Mouse (Mus musculus): Measurements from ENCODE around the gene Csnk1g1. TPM values are rescaled to one million over a fixed set of nuclear protein-coding genes. Genes with fewer than 3 reads are reported as not detected.

Csnk1g1 gene
- total RNA-seq, 1 experiment from 2014 or later, result 18.8 TPM

DNA sequence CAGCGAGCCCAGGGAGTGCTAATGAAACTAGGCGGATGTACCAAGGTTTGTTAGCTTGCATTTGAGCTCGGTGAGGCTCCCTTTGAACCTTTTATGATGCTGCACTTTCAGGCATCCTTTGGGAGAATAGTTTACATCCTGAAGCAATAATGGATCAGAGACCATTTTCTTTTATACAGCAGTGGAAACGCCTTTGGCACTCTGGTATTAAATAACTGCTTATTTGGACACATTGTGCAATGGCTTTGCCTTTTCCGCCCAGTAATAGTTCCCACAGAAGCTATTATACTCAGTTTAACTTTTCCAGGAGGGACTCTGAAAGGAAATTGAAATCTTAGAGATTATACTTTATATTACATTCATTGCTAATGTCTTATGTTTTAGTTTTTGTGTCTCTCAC lies 90.2 kb downstream of the Csnk1g1 start:
- no peak for DNase-seq

DNA sequence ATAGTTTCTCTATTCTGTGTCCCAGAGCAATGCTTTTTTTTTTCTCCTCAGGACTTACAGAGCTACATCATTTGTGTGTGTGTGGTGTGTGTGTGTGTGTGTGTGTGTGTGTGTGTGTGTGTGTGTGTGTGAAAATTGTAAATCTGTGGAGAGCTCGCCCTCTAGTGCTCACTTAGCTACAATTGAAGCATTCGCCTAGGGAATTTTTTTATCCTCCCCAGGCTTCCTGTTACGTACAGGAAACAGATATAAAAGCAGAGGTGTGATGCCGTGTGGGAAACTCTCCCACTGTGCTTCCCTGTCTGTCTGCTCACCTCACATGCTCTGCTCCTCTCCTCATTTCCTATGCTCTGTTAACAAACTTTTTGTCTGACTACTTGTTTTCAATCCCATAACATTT lies 95.7 kb downstream of the Csnk1g1 start:
- DNase-seq, result peak; percentile 53

DNA sequence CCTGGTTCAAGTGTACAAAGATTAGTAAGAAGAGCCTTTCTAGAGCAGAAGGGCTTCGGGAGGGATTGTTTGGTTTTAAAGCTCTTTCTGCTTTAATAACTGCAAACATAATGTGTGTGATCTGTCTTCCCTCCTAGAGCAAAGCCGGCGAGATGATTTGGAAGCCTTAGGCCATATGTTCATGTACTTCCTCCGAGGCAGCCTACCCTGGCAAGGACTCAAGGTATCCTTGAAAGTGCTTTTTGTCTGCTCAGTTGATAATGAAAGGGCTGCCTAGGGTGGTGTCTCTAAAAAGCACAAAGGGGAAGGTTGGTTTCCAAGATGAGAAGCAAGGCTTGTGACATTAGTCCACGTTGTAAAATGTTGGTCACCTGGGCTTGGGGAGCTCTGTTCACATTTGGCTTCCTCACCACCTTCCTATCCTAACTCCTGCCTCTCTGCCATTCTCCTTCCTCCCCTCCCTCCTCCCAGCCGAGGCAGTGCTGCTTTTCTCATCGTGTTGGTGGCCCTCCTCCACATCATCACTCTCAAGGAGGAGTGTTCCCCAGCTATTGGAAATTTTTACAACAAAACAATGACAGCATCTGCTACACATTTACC lies 99.0 kb downstream of the Csnk1g1 start:
- DNase-seq, result no peak

DNA sequence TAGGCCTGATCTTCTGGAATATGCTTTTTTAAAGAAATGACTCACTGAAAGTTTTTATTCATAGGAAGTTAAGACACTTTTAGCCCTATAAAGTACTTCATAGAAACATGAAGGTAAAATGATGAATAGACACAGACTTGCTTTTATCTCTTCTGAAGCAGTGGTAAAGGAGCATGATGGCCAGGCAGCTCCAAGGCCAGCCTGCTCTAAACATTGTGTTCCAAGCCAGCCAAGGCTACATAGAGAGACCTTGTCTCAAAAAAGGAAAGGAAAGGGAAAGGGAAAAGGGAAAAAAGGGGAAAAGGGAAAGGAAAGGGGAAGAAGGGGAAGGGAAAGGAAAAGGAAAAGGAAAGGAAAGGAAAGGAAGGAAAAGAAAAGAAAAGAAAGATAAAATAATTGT lies 111.9 kb downstream of the Csnk1g1 start:
- peak; percentile 54 for DNase-seq

DNA sequence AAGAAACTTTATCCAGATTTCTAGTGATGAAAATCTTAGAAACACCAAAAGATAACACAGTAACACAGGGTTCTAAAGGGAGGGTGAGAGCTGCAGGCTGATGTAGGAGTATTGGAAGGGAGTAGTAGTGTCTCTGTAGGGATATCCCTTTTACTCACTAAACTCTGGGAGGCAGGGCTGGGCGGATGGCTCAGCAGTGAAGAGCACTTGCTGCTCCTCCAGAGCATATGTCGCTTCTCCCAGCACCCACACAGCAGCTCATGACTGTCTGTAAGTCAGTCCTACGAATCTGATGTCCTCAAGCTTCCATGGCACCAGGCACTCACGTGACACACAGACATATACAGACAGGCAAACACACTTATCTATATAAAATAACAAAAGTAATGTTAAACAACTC lies 129.4 kb downstream of the Csnk1g1 start:
- DNase-seq, result no peak

DNA sequence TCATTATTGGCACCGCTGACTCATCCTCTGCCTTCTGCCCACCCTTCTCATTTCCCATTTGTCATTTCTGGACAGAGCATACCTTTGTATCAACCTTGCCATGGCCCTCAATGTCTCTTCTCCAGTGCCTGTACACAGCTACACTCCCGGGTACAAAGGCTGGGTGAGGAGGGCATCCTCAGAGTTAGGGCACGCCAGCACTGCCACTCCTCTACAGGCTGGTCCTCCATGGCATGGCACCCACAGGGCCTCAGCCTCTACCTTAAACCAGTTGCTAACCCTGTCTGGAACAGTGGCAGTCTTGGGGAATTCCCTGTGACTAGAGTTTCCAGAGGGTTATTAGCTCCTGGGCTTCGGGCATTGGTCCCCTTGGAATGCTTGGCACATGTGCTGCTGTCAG lies 129.9 kb downstream of the Csnk1g1 start:
- DNase-seq, result no peak

DNA sequence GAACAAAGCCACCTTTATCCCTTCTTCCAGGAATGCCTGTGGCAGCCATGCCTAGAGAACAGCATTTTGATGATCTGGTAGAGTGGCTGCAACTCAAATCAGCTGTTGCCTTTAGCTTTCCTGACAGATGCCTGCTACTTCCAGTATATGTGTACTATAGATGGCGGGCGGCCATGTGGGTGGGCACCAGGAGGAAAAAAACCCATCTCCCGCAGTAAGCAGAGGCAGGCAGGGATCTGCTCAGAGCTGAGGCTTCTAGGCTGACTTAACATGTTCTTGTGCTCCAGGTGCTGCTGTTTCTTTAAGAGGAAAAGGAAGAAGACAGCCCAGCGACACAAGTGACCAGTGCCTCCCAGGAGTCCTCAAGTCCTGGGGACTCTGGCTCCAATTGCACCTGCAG lies 130.6 kb downstream of the Csnk1g1 start:
- DNase-seq, result no peak

DNA sequence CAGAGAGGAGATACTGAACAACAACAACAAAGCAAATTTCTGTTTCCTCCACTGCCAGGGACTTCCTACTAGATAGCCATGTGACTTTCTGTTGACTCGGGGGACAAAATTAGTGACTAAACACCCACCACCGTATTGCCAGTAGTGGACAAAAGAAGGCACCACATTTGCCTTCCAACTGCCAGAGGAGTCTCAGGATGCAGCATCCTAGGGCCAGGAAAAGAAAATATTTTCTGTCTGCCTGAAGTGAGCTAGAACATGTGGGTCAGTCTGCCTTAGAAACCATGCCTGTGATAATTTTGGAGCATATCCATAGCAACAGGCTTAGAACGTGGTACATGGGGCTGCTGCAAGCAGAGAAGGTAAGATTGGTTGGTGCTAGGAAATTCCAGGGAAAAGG lies 132.1 kb downstream of the Csnk1g1 start:
- DNase-seq, result no peak

DNA sequence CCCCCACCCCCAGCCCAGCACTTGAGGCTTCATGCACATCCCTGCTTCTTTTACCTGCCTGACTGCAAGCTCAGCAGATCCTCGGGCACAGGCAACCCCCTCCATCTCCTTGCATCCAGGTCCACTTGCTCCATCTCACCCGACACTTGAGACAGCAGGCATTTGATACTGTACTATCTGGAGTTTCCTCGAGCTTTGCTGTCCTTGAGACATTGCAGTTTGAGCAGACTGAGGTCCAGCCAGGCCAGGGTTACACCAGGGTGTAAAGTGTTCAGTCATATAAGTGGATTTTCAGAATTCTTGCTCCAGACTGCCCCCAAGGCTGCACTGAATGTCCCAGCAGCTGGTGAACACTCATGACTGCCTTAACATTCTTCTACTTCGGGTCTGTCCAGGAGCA lies 133.6 kb downstream of the Csnk1g1 start:
- DNase-seq, result no peak

DNA sequence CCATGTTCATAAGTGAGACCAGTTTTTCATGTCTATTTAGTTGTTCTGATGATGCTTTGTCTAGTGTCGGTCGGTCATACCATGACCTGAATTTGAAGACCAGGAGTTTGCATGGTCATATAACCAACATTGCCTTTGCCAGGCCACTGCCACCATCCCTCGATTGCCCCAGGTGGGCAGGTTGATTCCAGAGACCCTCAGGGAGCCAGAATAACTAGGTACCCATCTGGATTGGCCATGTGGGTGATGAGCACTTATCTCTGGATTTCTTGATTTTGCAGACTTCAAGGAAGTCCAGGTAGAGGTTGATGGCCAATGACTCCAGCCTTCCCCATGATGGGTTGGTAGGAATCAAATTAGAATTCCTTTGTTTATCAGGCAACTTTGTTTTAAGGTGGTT lies 134.5 kb downstream of the Csnk1g1 start:
- no peak for DNase-seq

DNA sequence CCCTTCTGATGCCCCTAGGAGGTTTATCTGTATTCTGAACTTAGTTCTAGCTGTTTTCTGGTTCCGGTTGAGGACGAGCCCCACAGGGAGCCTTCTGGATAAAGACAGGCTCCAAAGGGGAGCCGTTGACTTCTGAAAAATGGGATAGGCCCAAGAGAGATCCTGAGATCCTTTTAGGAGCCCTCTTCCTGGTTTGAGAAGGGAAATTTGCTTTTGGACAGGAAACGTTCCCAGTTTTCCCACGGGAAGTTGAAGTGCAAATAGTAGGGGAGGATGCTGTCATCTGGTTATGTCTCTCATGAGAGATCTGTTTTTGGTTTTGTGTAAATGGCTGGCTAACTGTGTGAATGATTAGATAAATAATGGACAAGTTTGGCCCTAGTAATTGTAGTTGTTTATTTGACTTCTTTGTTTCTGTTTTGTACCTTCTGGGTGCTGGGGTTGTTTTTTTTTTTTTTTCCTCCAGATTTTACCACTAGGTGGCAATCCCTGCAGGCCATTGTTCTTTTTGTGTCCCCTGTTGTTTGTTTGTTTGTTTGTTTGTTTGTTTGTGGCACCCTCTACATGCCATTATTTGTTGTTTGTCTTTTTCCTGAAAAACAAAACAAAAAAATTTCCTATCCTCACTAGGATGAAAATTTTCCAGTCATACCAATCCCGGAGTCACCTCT lies 141.3 kb downstream of the Csnk1g1 start:
- DNase-seq, result no peak

DNA sequence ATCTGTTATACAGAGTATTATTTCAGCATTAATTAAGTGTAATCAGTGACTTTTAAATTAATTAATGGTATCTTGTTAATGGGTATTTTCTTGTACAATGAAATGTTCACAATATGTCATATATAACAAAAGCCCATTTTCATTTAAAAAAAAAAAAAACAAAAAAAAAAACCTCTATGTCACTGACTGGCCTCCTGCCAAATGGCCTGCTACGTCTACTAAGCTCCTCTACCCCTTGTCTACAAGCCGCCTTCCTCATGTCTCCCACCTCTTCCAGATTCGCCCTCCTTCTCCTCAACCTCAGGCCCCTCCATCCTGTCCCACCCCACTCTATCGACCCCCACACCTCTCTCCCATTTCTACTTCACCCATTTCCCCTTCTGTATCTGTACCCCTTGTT lies 142.8 kb downstream of the Csnk1g1 start:
- DNase-seq, result no peak

DNA sequence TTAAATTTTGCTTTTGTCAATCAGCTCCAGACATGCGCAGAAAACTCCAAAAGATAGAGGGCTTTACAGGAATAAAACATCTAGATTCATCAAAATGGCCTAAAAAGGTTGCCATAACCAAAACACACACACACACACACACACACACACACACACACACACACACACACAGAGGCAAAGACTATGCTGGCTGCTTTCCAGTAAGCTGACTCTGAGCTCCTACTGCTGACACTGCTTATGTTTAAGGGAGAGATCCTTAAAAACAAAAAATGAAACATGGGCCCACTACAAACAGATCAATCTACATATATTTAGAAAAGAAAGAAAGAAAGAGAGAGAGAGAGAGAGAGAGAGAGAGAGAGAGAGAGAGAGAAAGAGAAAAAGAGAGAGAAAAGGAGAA lies 144.0 kb downstream of the Csnk1g1 start:
- no peak for DNase-seq

DNA sequence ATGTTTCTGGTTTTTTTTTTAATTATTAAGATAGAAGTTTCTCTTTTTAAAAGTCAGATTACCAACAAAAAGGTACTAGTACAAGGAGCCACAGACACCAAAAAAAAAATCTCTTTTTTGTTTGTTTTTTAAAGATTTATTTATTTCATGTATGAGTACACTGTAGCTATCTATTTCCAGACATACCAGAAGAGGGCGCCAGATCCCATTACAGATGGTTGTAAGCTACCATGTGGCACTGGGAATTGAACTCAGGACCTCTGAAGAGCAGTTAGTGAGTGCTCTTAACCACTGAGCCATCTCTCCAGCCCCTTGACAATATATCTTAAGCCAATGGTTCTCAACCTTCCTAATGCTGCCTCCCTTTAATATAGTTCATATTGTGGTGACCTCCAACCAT lies 144.9 kb downstream of the Csnk1g1 start:
- no peak for DNase-seq

DNA sequence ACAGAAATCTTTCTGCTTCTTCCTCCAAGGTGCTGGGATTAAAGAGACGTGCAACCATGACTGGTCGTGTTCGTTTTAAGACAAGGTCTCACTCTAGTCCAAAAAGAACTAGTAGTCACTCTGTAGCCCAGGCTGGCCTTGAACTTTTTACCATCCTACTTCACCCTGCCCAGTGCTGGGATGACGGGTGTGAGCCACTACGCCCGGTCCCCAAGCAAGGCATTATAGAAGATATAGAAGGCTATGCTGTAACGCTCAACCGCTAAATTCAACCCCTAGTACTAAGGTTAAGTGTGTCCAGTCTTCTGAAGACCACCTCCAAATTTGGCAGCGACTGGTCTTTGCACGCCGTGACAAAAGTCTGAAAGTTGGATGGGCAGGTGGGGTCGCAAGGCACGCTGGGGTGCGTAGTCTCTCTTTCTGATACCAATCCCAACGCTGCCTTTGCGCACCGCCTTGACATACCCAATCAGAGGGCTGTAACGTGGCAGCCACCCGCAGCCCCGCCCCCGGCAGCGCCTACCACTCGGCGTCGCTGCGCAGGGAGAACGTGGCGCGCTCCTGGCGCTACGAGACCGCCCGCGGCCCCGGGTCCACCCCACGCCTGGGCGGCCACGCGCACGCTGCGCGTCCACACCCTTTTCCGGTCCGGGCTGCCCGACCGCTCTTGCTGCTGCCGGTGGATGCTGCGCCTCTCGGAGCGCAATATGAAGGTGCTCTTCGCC lies 151.0 kb downstream of the Csnk1g1 start, which contains the start of gene Ppib:
TSS of gene Ppib (plus strand) at position 640 of the 725 bp plus-strand sequence.
- peak; percentile 99 for DNase-seq

DNA sequence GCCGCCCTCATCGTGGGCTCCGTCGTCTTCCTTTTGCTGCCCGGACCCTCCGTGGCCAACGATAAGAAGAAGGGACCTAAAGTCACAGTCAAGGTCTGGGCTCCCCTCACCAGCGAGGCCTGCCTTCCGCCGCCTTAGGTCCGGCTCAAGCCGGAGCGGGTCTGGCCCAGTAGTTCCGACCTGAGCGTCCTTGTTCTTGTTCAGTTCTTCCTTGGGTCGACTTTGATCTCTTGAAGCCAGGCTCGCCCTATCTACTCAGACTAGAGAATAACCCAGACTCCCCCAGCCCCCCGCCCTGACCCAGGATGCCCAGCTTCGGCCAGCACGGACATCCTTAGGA lies 151.6 kb downstream of the Csnk1g1 start:
- no peak for DNase-seq

DNA sequence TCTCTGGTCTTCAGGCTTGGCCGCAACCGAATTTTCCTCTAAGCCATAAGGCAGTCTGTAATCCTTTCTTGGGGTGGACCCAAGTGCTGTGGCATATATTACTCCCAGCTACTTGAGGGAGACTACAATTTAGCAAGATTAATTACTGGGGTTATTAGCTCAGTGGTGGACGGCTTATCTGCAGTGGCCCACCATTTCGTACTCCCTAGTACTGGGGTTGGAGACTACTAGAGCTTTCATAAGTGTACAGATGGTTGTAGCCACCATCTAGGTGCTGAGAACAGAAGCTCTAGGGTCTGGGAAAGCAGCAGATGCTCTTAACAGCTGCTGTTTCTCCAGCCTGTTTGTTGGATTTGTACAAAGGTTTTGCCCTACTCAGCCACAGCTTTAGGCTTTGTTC lies 152.3 kb downstream of the Csnk1g1 start:
- DNase-seq, result no peak

DNA sequence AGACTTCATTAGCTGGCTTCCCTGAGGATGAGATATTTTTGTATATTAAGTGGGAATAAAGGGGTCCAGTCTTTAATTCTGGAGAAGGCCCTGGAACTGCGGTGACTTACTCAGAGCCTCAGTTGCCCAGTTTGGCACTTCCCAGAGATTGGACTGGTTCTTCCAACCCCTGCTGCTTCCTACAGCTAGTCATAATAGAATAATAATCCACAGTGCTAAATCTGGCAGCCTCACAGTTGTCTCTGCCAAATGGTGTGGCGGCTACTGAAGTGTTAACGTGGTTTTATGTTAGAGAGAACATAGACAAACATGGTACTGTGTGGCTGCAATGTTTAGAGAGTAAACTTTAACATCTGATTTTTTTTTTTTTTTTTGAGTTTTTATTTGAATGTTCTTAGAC lies 152.9 kb downstream of the Csnk1g1 start:
- DNase-seq, result no peak

DNA sequence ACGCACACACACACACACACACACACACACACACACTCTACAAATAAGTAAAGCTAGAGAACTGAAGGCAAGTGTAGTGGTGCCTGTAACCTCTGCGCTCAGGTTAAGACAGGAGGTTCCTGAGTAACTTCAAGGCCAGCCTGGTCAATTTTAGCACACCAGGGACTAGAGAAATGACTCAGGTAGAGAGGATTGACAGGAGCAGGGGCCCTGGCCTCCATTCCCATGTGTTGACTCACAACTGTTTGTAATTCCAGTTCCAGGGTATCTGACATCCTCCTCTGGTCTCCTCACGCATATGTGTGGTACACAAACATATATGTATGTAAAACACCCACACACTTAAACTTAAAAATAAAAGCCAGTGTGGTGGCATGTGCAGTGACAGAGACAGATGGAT lies 154.7 kb downstream of the Csnk1g1 start:
- no peak for DNase-seq

DNA sequence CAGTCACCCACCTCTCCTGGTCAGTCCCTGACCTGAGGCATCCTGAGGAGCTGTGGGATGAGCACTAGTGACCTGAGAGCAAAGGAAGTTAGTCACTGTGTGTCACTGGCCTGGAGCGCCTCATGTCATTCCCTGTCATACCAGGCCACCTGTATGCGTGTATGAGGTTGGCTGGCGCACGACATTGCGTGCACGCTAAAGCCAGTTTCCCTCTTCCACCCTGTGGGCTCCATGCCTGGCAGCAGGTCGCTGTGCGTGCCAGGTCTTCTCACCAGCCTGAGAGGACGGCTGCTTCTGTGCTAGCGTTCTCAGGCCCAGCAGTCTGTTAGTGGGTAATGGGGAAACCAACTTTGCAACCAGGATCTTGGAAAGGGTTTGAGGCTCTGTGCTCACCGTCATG lies 155.6 kb downstream of the Csnk1g1 start:
- DNase-seq, result no peak

DNA sequence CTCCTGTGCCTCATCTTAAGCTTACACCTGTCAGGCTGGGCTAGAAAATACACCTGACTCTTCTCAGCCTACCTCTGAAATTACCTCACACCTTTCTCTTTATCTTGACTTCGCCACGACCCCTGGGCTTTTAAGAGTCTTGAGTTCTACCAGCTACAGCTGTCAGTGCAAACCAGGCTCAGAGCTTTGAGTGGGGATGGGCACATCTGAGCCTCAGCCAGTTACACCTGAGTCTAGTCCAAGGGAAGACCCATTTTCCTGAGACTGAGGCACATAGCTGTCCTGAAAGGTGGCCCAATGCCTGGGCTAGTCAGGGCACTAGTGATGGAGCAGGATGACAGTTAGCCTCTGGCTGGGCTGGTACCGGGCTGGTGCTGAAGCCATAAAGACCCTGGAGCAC lies 158.1 kb downstream of the Csnk1g1 start:
- no peak for DNase-seq

DNA sequence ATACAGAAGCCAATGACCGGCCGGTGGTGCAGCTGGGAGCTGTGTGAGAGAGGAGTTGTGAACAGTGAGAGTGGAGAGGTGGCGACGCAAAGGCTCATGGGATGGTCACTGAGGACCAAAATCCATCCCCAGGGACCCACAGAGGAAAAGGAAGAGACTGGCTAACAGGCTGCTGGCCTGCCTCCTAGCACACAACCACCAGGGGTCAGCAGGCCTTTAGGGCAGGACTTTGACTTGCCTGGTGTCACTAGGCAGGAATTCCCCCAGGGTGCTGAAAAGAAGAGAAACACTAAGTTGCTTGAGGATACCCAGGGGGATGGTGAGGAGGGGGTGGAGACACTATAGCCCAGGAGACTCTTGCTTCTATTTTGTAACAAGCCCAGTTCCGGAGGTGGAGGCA lies 158.8 kb downstream of the Csnk1g1 start:
- DNase-seq, result peak; percentile 74

DNA sequence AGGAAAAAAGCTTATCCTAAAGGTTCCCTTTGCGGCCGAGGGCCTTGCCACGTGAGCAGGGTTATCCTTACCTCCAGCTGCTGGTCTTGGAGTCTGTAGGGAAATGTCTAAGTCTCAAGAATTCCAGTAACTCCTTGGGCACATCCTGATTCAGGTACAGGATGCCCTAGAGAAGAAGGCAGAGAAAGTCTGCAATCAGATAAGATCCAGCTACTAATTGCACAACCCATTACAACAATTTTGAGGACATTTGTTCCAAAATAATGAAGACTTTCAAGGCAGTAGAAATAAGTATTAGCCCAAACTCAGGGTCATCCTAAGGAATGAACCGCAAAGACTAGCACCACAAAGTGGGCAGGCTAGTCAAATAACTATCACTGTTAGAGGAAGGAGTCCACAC lies 159.3 kb downstream of the Csnk1g1 start:
- DNase-seq, result no peak

DNA sequence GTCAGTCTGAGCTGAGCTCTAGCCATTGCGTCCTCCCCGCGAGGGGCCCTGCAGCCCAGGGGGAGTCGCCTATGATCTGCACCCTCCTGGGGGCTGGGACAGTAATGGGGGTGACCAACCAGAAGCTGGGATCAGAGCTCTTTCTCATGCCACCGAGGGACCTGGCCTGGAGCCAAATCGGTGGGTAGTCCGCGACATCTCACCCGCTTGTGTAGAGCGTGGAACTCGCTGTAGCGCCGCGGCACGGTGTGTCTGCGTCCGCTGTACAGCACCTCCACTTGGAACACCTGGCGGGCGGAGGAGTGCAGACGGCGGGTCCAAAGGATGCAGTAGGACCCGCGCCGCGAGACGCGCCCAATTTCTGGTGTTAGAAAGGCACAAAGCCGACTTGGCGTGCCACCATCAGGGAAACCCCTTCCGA lies 160.3 kb downstream of the Csnk1g1 start:
- DNase-seq, result peak; percentile 50

All from adrenal gland, postnatal 14 days (tissue).